Mouse (Mus musculus) urinary bladder, postnatal 4 days (tissue): ENCODE results near the gene Prdx5.
A peak's percentile ranks its signal among the peaks of the same experiment; 100 is the strongest.

Experiments used
- DNase-seq, 2 experiments: peaks; one replicate each; pipeline ENCODE4 v3.0.0; 2021 to 2022; ENCODE audit warnings: low spot score in 2 of 2

Gene Prdx5

GRCm38 (mm10) chr19:6892512-6892911, 17.4 kb downstream of the Prdx5 start:
- DNase-seq = no peak

DNA sequence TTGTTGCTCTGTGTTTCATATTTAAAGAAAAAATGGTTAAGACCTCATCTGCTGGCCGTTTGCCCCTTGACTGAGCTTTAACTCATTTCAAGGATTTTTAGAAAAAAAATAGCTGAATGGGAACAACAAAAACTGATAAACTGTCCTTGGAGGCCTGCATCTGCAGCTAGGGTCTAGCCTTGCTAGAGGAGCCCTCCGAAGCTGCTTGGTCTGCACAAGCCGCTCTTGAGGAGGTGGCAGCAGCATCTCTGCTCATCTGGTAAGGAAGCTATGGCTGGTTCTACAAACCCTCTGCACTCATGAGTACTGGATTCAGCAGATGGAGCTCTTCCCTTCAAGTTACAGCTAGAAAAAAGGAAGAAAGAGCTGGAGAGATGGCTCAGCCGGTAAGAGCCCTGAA, 31.9 kb downstream of the Prdx5 start:
- DNase-seq = no peak

DNA sequence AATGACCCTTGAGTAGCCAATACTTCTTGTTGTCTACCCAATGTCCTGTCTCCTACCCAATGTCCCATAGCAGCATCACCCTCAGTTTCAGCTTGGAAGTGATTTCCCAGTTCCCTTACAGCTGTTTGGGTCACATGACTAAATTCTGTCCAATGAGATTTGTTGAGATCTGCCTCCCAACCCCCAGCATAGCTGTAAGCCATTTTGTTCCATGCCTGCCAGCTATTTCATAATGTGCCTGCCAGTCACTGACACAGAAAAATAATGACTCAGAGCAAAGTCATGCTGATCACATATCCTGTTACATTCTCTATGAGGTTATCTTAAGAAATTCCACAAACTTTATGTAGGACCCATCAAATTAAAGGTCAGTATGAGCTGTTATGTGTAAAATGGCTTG, 33.1 kb downstream of the Prdx5 start:
- DNase-seq = no peak

- DNase-seq = no peak
Measured at GRCm38 (mm10) chr19:6875834-6876233, 34.1 kb downstream of the Prdx5 start.

DNA sequence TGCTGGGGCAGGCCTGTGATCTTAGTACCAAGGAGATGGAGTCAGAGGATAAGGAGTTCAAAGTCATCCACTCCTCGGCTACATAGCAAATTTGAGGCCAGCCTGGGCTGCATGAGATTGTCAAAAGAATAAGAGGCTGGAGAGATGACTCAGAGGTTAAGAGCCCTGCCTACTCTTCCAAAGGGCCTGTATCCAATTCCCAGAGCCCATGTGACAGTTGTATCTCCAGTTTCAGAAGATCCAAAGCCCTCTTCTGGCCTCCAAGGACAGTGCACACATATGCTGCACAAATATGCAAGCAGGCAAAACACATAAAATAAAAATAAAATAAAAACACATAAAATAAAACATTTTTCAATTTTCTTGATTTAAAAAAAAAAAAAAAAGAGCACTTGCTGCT, 35.6 kb downstream of the Prdx5 start:
- no peak for DNase-seq

DNA sequence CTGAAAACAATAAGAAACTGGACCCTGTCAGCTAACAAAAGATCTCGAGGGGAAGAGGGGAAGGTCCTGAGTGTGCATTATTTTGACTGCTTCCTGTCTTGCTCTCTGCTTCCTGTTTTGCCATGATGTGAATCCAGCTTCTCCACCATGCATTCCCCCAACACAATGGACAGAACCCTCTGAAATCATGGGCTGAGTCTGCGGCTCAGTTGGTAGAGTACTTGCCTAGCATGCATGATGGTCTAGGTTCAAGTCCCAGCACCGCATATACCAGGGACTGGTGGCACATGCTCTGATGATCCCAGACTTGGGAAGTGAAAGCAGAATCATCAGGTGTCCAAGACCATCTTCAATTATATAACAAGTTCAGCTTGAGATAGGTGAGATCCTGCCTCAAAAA, 37.2 kb downstream of the Prdx5 start:
- no peak for DNase-seq

DNA sequence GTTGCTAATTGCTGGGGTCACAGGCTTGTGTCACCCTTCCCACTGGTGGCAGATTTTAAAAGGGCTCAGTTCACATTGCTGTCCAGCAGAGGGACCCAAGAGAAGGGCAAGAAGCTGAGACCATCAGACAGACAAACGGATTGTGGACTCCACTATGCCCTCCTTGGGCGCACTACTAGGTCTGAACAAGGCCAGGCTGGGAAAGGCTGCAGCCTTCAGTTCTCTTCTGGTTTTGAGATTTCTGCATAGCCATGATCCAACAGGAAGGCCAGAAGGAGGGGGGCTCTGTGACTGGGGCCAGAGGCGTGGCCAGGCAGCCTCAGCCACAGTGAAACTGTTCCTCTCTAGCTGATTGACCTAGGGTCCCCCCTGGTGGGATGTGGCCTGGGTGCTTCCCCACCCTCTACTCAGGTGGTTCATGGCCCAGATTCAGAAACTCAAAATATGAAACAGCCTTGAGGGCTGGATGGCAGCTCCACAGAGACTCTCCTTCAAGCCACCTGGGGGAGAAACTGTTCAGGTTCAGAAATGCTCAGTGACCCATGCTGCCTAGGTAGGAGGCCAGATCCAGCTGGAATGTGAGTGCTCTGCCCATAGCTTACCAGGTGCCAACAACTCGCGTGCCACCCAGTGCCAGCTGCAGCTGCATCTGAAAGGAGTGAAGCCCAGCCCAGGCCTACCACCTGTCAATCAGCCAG, 38.2 kb downstream of the Prdx5 start:
- DNase-seq = no peak

DNA sequence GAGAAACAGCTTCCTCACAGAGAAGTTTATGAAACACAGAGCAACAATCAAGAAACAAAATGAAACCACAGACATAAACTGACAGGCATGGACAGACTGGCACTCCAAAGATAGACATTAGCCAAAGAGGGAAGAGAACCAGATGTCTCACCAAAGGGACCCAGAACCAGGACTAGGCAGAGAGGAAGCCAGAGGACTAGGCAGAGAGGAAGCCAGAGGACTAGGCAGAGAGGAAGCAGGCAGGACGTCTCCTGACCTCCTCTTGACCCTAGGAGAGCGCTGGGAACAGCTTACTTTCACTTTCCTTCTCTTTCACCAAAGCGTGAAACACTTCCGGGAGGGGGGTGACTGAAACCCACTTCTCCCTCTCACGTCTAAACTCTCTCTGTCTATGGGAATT, 40.6 kb downstream of the Prdx5 start:
- peak in 1 of 2 experiments; percentile 26 for DNase-seq

DNA sequence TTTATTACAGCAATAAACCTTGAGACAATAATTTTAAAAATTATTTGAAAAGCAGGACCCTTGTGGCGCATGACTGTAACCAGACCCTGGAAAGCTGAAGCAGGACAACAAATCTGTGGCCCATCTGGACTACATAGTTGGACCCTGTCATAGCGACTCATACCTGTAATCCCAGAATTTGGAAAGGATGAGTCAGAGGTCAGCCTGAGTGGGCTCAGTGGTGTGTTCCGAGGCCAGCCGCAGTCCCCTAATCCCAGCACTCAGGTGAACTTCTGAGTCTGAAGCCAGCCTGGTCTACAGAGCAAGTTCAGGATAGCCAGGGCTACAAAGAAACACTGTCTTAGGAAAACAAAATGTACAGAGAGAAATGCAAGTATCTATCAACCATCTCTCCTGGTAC, 48.5 kb downstream of the Prdx5 start:
- no peak for DNase-seq

DNA sequence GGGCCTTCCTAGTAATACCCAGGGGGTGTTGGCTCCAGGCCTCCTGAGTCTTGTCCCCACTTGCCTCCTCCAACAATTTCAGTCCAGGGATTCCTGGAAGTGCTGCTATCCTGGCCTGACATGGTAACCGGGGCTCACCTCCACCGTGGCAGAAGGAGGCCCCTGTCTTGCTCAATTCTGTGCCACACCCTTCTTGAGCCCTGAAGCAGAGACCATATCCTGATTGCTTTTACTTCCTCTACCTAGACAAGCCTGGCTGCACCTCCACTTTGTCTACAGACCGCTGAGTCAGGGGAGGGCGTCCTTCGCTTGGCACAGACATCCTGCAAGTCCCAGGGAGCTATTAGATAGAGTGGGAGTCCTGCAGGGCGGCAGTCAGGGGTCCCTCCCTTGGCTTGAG, 49.2 kb downstream of the Prdx5 start:
- no peak for DNase-seq

DNA sequence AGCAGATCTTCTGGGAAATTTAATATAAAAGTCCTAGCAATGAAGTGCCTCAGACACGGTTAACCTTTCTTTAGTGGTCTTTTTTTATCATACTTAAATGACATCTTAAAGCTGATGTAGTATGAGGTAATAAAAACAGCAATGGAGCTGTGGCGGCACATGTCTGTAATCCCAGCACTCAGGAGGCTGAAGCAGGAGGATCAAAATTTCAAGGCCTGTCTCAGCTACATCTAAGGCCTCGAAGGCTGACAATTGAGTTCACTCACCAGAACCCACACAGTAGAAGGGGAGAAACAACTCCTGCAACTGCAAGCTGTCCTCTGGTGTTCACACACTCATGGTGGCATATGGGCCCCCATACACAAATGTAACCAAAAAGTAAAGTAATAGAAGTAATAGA, 49.9 kb downstream of the Prdx5 start:
- no peak for DNase-seq

- no peak for DNase-seq
Measured at GRCm38 (mm10) chr19:6859032-6859651, 50.8 kb downstream of the Prdx5 start.

DNA sequence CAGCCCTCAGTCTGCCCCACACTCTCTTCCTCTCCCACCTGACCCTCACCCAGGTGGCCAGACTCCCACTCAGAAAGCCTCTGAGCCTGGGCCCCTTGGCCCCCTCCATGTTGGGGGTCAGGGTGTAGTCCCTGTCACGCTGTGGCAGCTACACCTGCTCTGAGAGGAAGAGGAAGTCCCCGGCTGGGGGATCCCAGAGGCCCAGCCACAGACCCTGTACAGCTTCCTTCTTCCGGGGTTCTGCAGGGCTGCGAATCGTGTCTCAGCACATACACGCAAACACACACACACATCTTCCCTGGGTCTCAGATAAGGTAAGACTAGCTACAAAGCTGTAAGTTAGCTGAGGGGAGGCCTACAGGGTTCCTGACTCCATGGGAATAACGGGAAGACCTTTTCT, 51.9 kb downstream of the Prdx5 start, which contains the start of gene Ccdc88b:
Gene Ccdc88b (minus strand): TSS at position 181 of the 400 bp plus-strand sequence.
- DNase-seq = peak in 1 of 2 experiments; percentile 20

- DNase-seq = peak in 1 of 2 experiments; percentile 52
Measured at GRCm38 (mm10) chr19:6857391-6858005, 52.4 kb downstream of the Prdx5 start.

DNA sequence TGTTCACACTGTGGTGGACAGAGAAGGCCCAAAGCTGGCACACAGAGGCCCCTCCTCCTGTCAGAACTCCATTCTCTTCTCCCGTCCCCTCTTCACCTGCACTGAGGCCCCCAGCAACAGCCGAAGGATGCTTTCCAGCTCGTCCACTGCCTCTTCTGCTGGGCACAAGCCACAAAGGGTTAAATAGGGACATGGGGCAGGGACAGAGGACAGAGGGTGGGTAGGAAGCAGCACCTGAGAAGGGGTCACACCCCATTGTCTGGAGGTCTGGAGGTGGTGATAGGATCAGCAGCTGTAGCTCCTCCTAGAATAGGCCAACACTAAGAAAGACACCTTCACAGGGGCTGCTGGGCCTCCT, 52.9 kb downstream of the Prdx5 start:
- DNase-seq = no peak
